Comparison of ENCODE assay signal across 11 mouse cellular contexts in genomic region chr10:18760241-18760640, GRCm38 (mm10). TPM values are rescaled to one million over a fixed set of nuclear protein-coding genes. Genes with fewer than 3 reads are reported as not detected.
DNase-seq lines count a peak whose midpoint lies in the region; ATAC-seq and TF ChIP-seq lines count a peak whose summit lies in the region.
"Had no signal": no experiment of that assay in that cellular context is flagged by ENCODE, and none has a peak within 500 bp of the region (broad histone marks: within the 10 kb centered on the region; RNA-seq: fewer than 3 reads in every experiment).

No protein-coding gene starts in this region.

- H3K9me3 ChIP-seq in heart, postnatal 0 days (replicated peaks; ENCODE audit: control insufficient read depth, low read length) = peaks cover 8% of the 10 kb centered on the region; the same call in 1 of the 2 replicates
- no peaks in the 10 kb centered on the region for H3K9me3 ChIP-seq in heart, embryonic 10.5 days
- H3K9me3 ChIP-seq: embryonic facial prominence, embryonic 12.5 days; stomach, embryonic 15.5 days had no signal

- TF ChIP-seq POLR2A in bone marrow macrophage, adult 2 months (IDR thresholded peaks at IDR 0.05; ENCODE audit: borderline replicate concordance, low read depth, low read length) = no peak
- no peak for TF ChIP-seq POLR2A in small intestine, adult 2 months (IDR thresholded peaks at IDR 0.05; ENCODE audit: low read depth, low read length)

- no peak for ATAC-seq in heart, postnatal 0 days (ENCODE audit: insufficient read depth, low read depth)

- WGBS in heart, postnatal 0 days = 51% methylated on average over 2 of the region's 2 CpGs
- WGBS in heart, embryonic 10.5 days = 22% methylated on average over 2 of the region's 2 CpGs
- WGBS in small intestine, adult 2 months = 61% methylated on average over 2 of the region's 2 CpGs

- H3K36me3 ChIP-seq in heart, postnatal 0 days (replicated peaks; ENCODE audit: control insufficient read depth, insufficient read depth, low read length) = no peaks in the 10 kb centered on the region
- H3K36me3 ChIP-seq in heart, embryonic 10.5 days = no peaks in the 10 kb centered on the region
- H3K36me3 ChIP-seq in small intestine, adult 2 months (ENCODE audit: control insufficient read depth, insufficient read depth, low read length) = no peaks in the 10 kb centered on the region
- H3K36me3 ChIP-seq: embryonic facial prominence, embryonic 12.5 days; limb, embryonic 13.5 days; stomach, embryonic 15.5 days had no signal

- no peak overlapping the region for H3K4me3 ChIP-seq in heart, postnatal 0 days (ENCODE audit: low read depth, low read length)
- H3K4me3 ChIP-seq in heart, embryonic 10.5 days = no peak overlapping the region
- no peak overlapping the region for H3K4me3 ChIP-seq in bone marrow macrophage, adult 2 months (ENCODE audit: insufficient read depth, low read length)
- no peak overlapping the region for H3K4me3 ChIP-seq in small intestine, adult 2 months (ENCODE audit: low read depth, low read length)
- H3K4me3 ChIP-seq: embryonic facial prominence, embryonic 12.5 days; limb, embryonic 13.5 days; stomach, embryonic 15.5 days had no signal

- no peak overlapping the region for H3K27ac ChIP-seq in heart, postnatal 0 days (ENCODE audit: low read depth)
- no peak overlapping the region for H3K27ac ChIP-seq in heart, embryonic 10.5 days
- H3K27ac ChIP-seq in bone marrow macrophage, adult 2 months (ENCODE audit: insufficient read depth, low read depth, low read length) = no peak overlapping the region
- no peak overlapping the region for H3K27ac ChIP-seq in small intestine, adult 2 months (ENCODE audit: insufficient read depth, low read depth, low read length)
- H3K27ac ChIP-seq: embryonic facial prominence, embryonic 12.5 days; limb, embryonic 13.5 days; stomach, embryonic 15.5 days had no signal

- H3K4me2 ChIP-seq in heart, postnatal 0 days (ENCODE audit: low read depth, low read length) = no peak overlapping the region
- H3K4me2 ChIP-seq: embryonic facial prominence, embryonic 12.5 days; limb, embryonic 13.5 days; stomach, embryonic 15.5 days had no signal

- no peaks in the 10 kb centered on the region for H3K4me1 ChIP-seq in heart, postnatal 0 days (ENCODE audit: control insufficient read depth, insufficient read depth)
- no peaks in the 10 kb centered on the region for H3K4me1 ChIP-seq in heart, embryonic 10.5 days
- H3K4me1 ChIP-seq in bone marrow macrophage, adult 2 months (ENCODE audit: control insufficient read depth, insufficient read depth, low read length) = no peaks in the 10 kb centered on the region
- H3K4me1 ChIP-seq in small intestine, adult 2 months (ENCODE audit: control insufficient read depth, insufficient read depth, insufficient read length, low read length) = no peaks in the 10 kb centered on the region
- H3K4me1 ChIP-seq: embryonic facial prominence, embryonic 12.5 days; limb, embryonic 13.5 days; stomach, embryonic 15.5 days had no signal

- no peaks in the 10 kb centered on the region for H3K27me3 ChIP-seq in heart, postnatal 0 days (ENCODE audit: control insufficient read depth, insufficient read depth, low read length)
- no peaks in the 10 kb centered on the region for H3K27me3 ChIP-seq in heart, embryonic 10.5 days (ENCODE audit: insufficient read depth, poor library complexity, severe bottlenecking)
- H3K27me3 ChIP-seq in small intestine, adult 2 months (ENCODE audit: control insufficient read depth, insufficient read depth, low read length) = no peaks in the 10 kb centered on the region
- H3K27me3 ChIP-seq: embryonic facial prominence, embryonic 12.5 days; limb, embryonic 13.5 days; stomach, embryonic 15.5 days had no signal

- H3K9ac ChIP-seq in heart, postnatal 0 days (replicated peaks; ENCODE audit: low read depth, low read length) = no peak overlapping the region
- H3K9ac ChIP-seq: embryonic facial prominence, embryonic 12.5 days; limb, embryonic 13.5 days; stomach, embryonic 15.5 days had no signal

- TF ChIP-seq CTCF in heart, postnatal 0 days (IDR thresholded peaks at IDR 0.05; ENCODE audit: low read depth) = peak; percentile 84
- TF ChIP-seq CTCF in bone marrow macrophage, adult 2 months (IDR thresholded peaks at IDR 0.05; ENCODE audit: low read depth, low read length) = 0 out of 2 replicates have a peak, but pooled peaks have one; percentile 12
- TF ChIP-seq CTCF in small intestine, adult 2 months (IDR thresholded peaks at IDR 0.05; ENCODE audit: extremely low read depth, insufficient read length, insufficient replicate concordance, low read depth, low read length) = peak; percentile 61; the same call in 1 of the 2 replicates

- no peak for DNase-seq in heart, postnatal 0 days (ENCODE audit: low spot score)
- DNase-seq in heart, embryonic 10.5 days (ENCODE audit: low spot score) = no peak
- peak; percentile 80 for DNase-seq in right cerebral cortex, postnatal 4 days
- no peak for DNase-seq in right cerebral cortex, postnatal 25 days
- DNase-seq in kidney, postnatal 4 days = peak; percentile 77 to 79
- DNase-seq in cerebellum, adult 11 months = no peak

- no peak for TF ChIP-seq EP300 in heart, postnatal 0 days (IDR thresholded peaks at IDR 0.05; ENCODE audit: low read depth)

RNA-seq across cellular contexts. Expression of gene Arfgef3, which starts 16.5 kb away (rescaled TPM):
- 1.5 and 1.8 TPM in 2 replicates for total RNA-seq in heart, postnatal 0 days (2014; rRNA removed; ENCODE audit: low replicate concordance)
- polyA plus RNA-seq in heart, postnatal 0 days (2015; fragmentation: Nextera tagmentation; extraction: Ambion mirVana) = 0.12 and 0.14 TPM in 2 replicates
- polyA plus RNA-seq in heart, embryonic 10.5 days (2016; fragmentation: Nextera tagmentation; extraction: Ambion mirVana) = 0.16 and 0.49 TPM in 2 replicates
- 1.9 and 2.0 TPM in 2 replicates for polyA plus RNA-seq in bone marrow macrophage, adult 2 months (2012; ENCODE audit: insufficient read depth, insufficient read length, missing spikeins)
- 2.0 and 2.3 TPM in 2 replicates for polyA plus RNA-seq in small intestine, adult 2 months (2012; rRNA removed)

RNA-seq across cellular contexts. Expression of gene Gm4922, which starts 26.4 kb away (rescaled TPM):
- total RNA-seq in heart, postnatal 0 days (2014; rRNA removed; ENCODE audit: low replicate concordance) = not detected in 2 replicates
- not detected in 2 replicates for polyA plus RNA-seq in heart, postnatal 0 days (2015; fragmentation: Nextera tagmentation; extraction: Ambion mirVana)
- not detected in 2 replicates for polyA plus RNA-seq in heart, embryonic 10.5 days (2016; fragmentation: Nextera tagmentation; extraction: Ambion mirVana)
- polyA plus RNA-seq in bone marrow macrophage, adult 2 months (2012; ENCODE audit: insufficient read depth, insufficient read length, missing spikeins) = not detected in 2 replicates
- not detected in 2 replicates for polyA plus RNA-seq in small intestine, adult 2 months (2012; rRNA removed)
- polyA plus RNA-seq: embryonic facial prominence, embryonic 12.5 days; limb, embryonic 13.5 days had no signal

Comparison
In these comparisons a context has a peak if more than half of its experiments do, and no peak if none do; other contexts are left out.
1. DNase-seq: peak in right cerebral cortex, postnatal 4 days (single experiment) and kidney, postnatal 4 days (2 of 2); none in heart, postnatal 0 days (single experiment), heart, embryonic 10.5 days (single experiment), right cerebral cortex, postnatal 25 days (single experiment) and cerebellum, adult 11 months (single experiment).
2. CTCF ChIP-seq: peak in every context shown above with its lines; median percentile 84 in heart, postnatal 0 days; 61 in small intestine, adult 2 months; 12 in bone marrow macrophage, adult 2 months.